Mouse (Mus musculus) left cerebral cortex, adult 2 months (tissue): ENCODE results near the gene Rnf19b. TPM values are rescaled to one million over a fixed set of nuclear protein-coding genes. Genes with fewer than 3 reads are reported as not detected.

Experiments
- DNase-seq, 2 experiments: peaks; one replicate each; pipeline ENCODE4 v3.0.0; 2021 to 2022; ENCODE audit warnings: low spot score in 2 of 2, mixed read lengths in 1 of 2; ENCODE audit errors: extremely low spot score in 1 of 2
- H3K27ac ChIP-seq: fragments of 200-600 bp; 2 replicates; pipeline ENCODE4 v1.8.1; 2022
- H3K4me3 ChIP-seq: fragments of 200-600 bp; 2 replicates; pipeline ENCODE4 v1.8.1; 2022
- CTCF ChIP-seq: fragments of 200-600 bp; IDR thresholded peaks from 2 replicates; pipeline ENCODE4 v1.8.1; 2022; ENCODE audit warnings: antibody characterized with exemption, mild to moderate bottlenecking, moderate library complexity
- intact Hi-C: fragments of 180-260 bp; cut with DNase I; formaldehyde crosslinking; loops from one replicate; pipeline ENCODE4 v1.15.1; 2025
- total RNA-seq, 2 experiments: library from RNA; stranded (reverse); gene quantifications; 2 replicates each; pipeline ENCODE4 v1.2.3; 2021

The Rnf19b gene
- total RNA-seq, 2 experiments from 2014 or later = 52.6 to 57.7 TPM

DNA sequence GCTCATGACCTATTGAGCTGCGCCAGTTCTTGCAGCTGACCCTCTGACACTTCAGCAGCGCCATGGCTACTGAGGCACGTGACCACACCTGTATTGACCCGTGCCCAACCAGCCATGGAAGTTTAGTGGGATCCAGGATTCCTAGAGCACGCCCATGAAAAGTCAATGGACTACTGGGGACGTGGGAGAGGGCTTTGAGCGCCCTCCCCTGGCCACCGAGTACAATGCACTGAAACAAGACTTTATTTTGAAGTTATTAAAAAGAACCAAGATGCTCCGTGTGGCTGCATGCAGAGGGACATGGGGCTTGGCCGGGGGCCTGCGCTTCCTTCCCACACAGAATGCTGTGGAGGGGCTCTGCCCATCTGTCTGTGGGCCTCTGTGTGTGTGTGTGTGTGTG is 53.3 kb downstream of the Rnf19b start:
- no peak overlapping the region for H3K4me3 ChIP-seq
- TF ChIP-seq CTCF = peak; percentile 60
- no peak overlapping the region for H3K27ac ChIP-seq
- no peak for DNase-seq
- intact Hi-C loops = no loop called here

DNA sequence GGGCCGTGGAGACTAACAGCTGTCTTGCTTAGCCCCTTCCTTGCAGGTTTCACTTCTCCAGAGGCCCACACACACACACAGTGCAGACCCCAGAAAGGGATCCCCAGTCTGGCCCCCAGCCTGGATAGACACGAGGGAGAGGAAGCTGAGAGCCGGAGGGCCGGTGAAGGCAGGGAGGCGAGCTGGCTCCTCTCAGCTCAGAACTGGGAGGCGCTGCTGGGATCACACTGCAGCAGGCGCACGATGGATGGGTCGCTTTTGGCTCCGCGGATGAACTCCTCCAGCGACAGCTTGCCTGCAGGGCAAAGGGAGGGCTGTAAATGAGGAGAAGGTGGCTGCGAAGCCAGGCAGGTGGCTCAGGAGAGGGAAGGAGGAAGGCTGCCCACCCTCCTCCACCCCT is 54.2 kb downstream of the Rnf19b start:
- no peak for DNase-seq
- intact Hi-C loops = no loop called here
- Histone ChIP-seq H3K27ac (no peak overlapping the region), H3K4me3 (no peak overlapping the region)
- TF ChIP-seq CTCF = no peak

DNA sequence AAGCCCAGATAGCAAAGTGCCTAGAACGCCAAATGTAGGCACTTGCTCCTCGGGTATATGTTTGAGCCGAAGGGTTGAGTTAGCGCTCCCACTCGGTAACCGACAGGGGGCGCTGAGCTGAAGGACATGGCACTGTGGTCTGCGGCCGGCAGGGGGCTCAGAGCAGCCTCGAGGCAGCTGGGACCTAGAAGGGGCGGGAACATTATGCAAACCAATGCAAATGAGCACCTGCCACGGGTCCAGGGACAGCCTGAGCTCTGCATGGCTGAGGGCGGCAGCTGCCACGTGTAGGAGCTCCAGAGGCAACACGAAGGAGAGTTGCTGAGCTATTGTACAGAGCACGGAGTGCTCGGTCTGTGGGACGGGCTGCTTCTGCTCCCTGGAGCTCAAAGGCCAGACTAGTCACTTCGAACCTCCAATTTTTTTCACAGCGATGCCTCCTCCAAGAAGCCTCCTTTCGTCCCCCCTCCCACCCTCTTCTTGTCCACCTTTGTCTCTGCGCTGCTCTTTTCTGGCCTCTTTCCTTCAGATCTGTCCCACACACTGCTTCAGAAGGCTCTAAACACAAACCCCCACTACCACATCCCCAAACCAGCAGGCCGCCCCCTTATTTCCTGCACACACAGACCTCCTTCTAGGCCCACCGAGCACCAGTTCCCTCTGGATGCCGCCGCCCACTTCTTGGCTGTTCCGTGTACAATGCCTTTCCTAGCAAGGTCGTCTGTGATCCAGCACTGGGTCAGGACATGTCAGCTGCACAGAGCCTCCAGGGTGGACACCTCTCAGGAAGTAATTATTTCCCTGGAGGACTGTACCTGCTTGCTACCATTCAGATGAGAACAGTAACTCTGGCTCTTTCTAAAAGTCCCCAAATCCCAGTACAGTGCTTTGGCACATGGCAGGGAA is 55.3 kb downstream of the Rnf19b start:
- peak overlapping the region; percentile 36; the same call in 1 of the 2 replicates for H3K27ac ChIP-seq
- DNase-seq = peak; percentile 83 to 91
- no peak overlapping the region for H3K4me3 ChIP-seq
- intact Hi-C loops = no loop called here
- peak; percentile 100 for TF ChIP-seq CTCF

GRCm38 (mm10) chr4:129116703-129117102 is 58.6 kb downstream of the Rnf19b start:
- DNase-seq = no peak
- no peak overlapping the region for H3K4me3 ChIP-seq
- no peak for TF ChIP-seq CTCF
- H3K27ac ChIP-seq = peak overlapping the region; percentile 76
- intact Hi-C loops = no loop called here

GRCm38 (mm10) chr4:129117720-129118510 is 59.8 kb downstream of the Rnf19b start:
- peak in 1 of 2 experiments; percentile 10 for DNase-seq
- intact Hi-C loops = no loop called here
- H3K4me3 ChIP-seq = no peak overlapping the region; the same call in 1 of the 2 replicates
- peak overlapping the region; percentile 76; the same call in 1 of the 2 replicates for H3K27ac ChIP-seq
- TF ChIP-seq CTCF = no peak

DNA sequence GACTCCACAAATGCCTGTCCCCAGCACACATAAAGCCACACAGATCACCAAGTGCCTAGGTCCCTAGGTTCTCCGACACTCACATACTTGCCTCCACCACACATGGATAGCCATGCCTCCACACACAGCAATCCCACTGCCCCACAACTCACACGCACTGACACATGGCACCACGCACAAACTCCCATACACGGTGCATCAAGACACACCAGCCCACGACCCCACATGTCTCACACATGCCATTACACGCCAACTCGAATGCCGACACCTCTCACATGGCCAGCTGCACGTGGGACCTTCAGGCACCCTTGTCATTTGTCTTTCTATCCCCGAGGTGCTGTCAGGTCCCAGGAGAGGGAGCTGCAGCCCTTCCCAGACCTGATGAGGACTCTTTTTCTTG is 61.6 kb downstream of the Rnf19b start:
- no peak for TF ChIP-seq CTCF

DNA sequence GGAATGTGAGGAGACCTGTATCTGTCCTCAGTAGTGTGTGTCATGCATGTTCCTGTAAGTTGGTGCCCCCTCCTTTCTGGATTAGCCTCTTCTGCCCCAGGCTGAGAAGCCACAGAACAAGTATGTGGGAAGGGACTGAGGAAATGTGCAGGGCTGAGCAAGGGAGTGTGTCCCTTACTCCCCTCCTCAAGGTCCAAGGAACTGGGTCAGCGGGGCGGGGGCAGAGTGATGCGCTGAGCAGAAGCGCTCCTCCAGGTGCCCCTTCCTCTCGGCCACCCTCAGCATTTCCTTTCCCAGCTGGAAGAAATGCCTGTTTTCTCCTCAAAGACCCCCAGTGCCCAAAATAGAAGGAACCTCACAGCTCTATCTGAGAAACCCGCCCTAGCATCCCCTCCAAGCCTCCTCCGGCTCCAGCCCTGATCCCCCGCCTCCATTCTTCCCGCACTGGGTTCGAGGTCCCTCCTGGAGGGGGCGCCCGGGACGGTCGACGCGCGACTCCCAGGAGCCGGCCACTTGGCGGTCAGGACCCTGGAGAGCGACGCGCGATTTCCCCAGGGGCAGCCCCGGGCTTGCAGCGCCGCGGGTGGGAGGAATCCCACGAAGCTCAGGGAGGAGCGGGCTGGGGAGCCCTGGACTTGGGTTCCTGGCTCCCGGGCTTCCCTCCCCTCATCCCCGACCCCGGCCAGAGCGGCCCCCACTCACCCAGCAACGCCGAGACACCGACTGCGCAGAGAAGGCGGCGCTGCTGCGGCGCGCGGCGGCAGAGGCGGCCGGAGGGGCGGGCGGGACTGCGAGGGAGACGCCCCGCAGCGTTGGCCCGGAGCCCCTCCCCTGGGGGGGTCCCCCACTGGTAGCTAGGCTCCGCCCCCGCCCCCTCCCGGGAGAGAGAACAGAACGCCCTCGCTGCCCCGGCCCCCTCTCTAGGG is 62.7 kb downstream of the Rnf19b start:
- peak; percentile 68 to 77 for DNase-seq
- TF ChIP-seq CTCF = peak; percentile 14
- peak overlapping the region; percentile 86 for H3K27ac ChIP-seq
- intact Hi-C loops = no loop called here
- peak overlapping the region; percentile 79 for H3K4me3 ChIP-seq

More for the DNA sequence above, 61.6 kb downstream of the Rnf19b start:
- Histone ChIP-seq H3K4me3 (peak overlapping the region; percentile 79), H3K27ac (peak overlapping the region; percentile 86)
- intact Hi-C loops = no loop called here
- DNase-seq = peak in 1 of 2 experiments; percentile 22

- Histone ChIP-seq H3K27ac (peak within 1 kb of the TSS; percentile 86), H3K4me3 (peak within 1 kb of the TSS; percentile 79)
- intact Hi-C loops = no loop called here
- no peak for TF ChIP-seq CTCF
- no peak for DNase-seq
Measured at GRCm38 (mm10) chr4:129121569-129122086, 63.6 kb downstream of the Rnf19b start, which contains the start of gene Hpca. Hpca (minus strand) TSS chr4:129122036.

DNA sequence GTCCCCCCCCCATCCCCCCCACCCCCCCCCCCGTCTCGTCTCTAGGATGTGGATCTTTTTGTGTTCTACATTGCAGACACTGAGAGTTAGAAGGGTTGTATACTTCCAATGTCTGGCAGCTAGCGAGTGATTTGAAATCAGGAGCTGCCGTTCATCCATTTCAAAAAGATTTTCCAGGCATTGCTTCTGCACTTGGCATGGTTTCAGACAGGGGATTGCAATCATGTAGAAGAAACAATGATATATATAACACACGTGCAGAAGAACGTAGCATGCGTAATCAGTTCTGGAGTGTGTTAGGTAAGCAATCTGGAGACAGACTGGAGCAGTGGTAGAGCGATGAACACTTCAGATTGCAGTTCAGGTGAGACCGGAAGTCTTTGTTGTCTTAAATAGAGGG is 64.0 kb downstream of the Rnf19b start:
- no peak for TF ChIP-seq CTCF
- intact Hi-C loops = no loop called here
- DNase-seq = no peak
- H3K4me3 ChIP-seq = no peak overlapping the region
- H3K27ac ChIP-seq = no peak overlapping the region

- no peak for TF ChIP-seq CTCF
- H3K4me3 ChIP-seq = no peak overlapping the region
- no peak overlapping the region for H3K27ac ChIP-seq
- intact Hi-C loops = no loop called here
- peak in 1 of 2 experiments; percentile 25 for DNase-seq
Measured at GRCm38 (mm10) chr4:129122719-129123118, 64.6 kb downstream of the Rnf19b start.

GRCm38 (mm10) chr4:129124652-129125146 is 66.6 kb downstream of the Rnf19b start:
- intact Hi-C loops = no loop called here
- H3K4me3 ChIP-seq = no peak overlapping the region
- TF ChIP-seq CTCF = no peak
- DNase-seq = peak; percentile 48 to 68
- H3K27ac ChIP-seq = no peak overlapping the region
